Mouse (Mus musculus): Measurements from ENCODE around the gene Ifi35. TPM values are rescaled to one million over a fixed set of nuclear protein-coding genes. Genes with fewer than 3 reads are reported as not detected.
"Not testable (repeated sequence)": the region's sequence is repeated elsewhere in the genome, so short reads cannot be mapped to it uniquely, and the experiment has no call there.

Gene Ifi35
- total RNA-seq, 2 experiments from 2014 or later, result 2.0 to 2.4 TPM

GRCm38 (mm10) chr11:101465869-101466551, 17.8 kb downstream of the Ifi35 start, which contains the start of gene Vat1:
TSS of gene Vat1 (minus strand) at chr11:101466230.
- intact Hi-C loops (cut with DNase I), result loop anchor here (2.0 kb wide), 1 partner anchor 87 kb away; the partner anchor contains the start of gene Nbr1
- DNase-seq (ENCODE audit: low spot score in 2 of 2), result peak; percentile 57

GRCm38 (mm10) chr11:101466552-101466950, 18.3 kb downstream of the Ifi35 start:
- intact Hi-C loops (cut with DNase I), result loop anchor here (2.0 kb wide), 1 partner anchor 86 kb away; the partner anchor contains the start of gene Nbr1
- not testable (repeated sequence) for DNase-seq (ENCODE audit: low spot score in 2 of 2)

- intact Hi-C loops (cut with DNase I), result loop anchor here (2.0 kb wide), 2 partner anchors 77 to 85 kb away; partner anchors contain the start of gene Nbr1
- peak; percentile 70 to 81 for DNase-seq (ENCODE audit: low spot score in 2 of 2)
Observed at GRCm38 (mm10) chr11:101467477-101468262, 19.5 kb downstream of the Ifi35 start.

GRCm38 (mm10) chr11:101468263-101468688, 20.1 kb downstream of the Ifi35 start:
- DNase-seq (ENCODE audit: low spot score in 2 of 2), result peak in 1 of 2 experiments; percentile 10
- intact Hi-C loops (cut with DNase I), result loop anchor here (2.0 kb wide), 1 partner anchor 77 kb away; no protein-coding TSS in a partner anchor

GRCm38 (mm10) chr11:101468731-101469130, 20.5 kb downstream of the Ifi35 start:
- intact Hi-C loops (cut with DNase I), result loop anchor here (2.0 kb wide), 1 partner anchor 76 kb away; no protein-coding TSS in a partner anchor

GRCm38 (mm10) chr11:101469155-101469554, 20.9 kb downstream of the Ifi35 start:
- DNase-seq (ENCODE audit: low spot score in 2 of 2), result no peak
- intact Hi-C loops (cut with DNase I), result loop anchor here (2.0 kb wide), 1 partner anchor 76 kb away; no protein-coding TSS in a partner anchor

More at GRCm38 (mm10) chr11:101468731-101469130, 20.5 kb downstream of the Ifi35 start:
- DNase-seq (ENCODE audit: low spot score in 2 of 2), result no peak

GRCm38 (mm10) chr11:101470206-101470605, 22.0 kb downstream of the Ifi35 start:
- intact Hi-C loops (cut with DNase I), result loop anchor here (5.0 kb wide), 1 partner anchor 47 kb away; no protein-coding TSS in a partner anchor

GRCm38 (mm10) chr11:101471926-101472325, 23.7 kb downstream of the Ifi35 start:
- DNase-seq (ENCODE audit: low spot score in 2 of 2), result no peak
- intact Hi-C loops (cut with DNase I), result loop anchor here (5.0 kb wide), 1 partner anchor 45 kb away; no protein-coding TSS in a partner anchor

More at GRCm38 (mm10) chr11:101470206-101470605, 22.0 kb downstream of the Ifi35 start:
- no peak for DNase-seq (ENCODE audit: low spot score in 2 of 2)

- intact Hi-C loops (cut with DNase I), result loop anchor here (5.0 kb wide), 1 partner anchor 45 kb away; no protein-coding TSS in a partner anchor
- DNase-seq (ENCODE audit: low spot score in 2 of 2), result peak in 1 of 2 experiments; percentile 31
Observed at GRCm38 (mm10) chr11:101472336-101472735, 24.1 kb downstream of the Ifi35 start.

GRCm38 (mm10) chr11:101473686-101474085, 25.5 kb downstream of the Ifi35 start:
- DNase-seq (ENCODE audit: low spot score in 2 of 2), result not testable (repeated sequence)
- intact Hi-C loops (cut with DNase I), result loop anchor here (5.0 kb wide), 1 partner anchor 44 kb away; no protein-coding TSS in a partner anchor

- intact Hi-C loops (cut with DNase I), result loop anchor here (5.0 kb wide), 1 partner anchor 43 kb away; no protein-coding TSS in a partner anchor
- no peak for DNase-seq (ENCODE audit: low spot score in 2 of 2)
Observed at GRCm38 (mm10) chr11:101474298-101474697, 26.1 kb downstream of the Ifi35 start.

- intact Hi-C loops (cut with DNase I); DNase-seq (ENCODE audit: low spot score in 2 of 2): not testable (repeated sequence)
Observed at GRCm38 (mm10) chr11:101476361-101476760, 28.2 kb downstream of the Ifi35 start.

GRCm38 (mm10) chr11:101477194-101477551, 29.0 kb downstream of the Ifi35 start:
- intact Hi-C loops (cut with DNase I), result no loop called here
- no peak for DNase-seq (ENCODE audit: low spot score in 2 of 2)

- intact Hi-C loops (cut with DNase I), result no loop called here
Observed at GRCm38 (mm10) chr11:101477552-101478211, 29.5 kb downstream of the Ifi35 start.

GRCm38 (mm10) chr11:101479171-101479635, 31.0 kb downstream of the Ifi35 start:
- intact Hi-C loops (cut with DNase I), result no loop called here

More at GRCm38 (mm10) chr11:101477552-101478211, 29.5 kb downstream of the Ifi35 start:
- DNase-seq (ENCODE audit: low spot score in 2 of 2), result no peak

GRCm38 (mm10) chr11:101480912-101481311, 32.7 kb downstream of the Ifi35 start:
- intact Hi-C loops (cut with DNase I), result no loop called here
- no peak for DNase-seq (ENCODE audit: low spot score in 2 of 2)

More at GRCm38 (mm10) chr11:101479171-101479635, 31.0 kb downstream of the Ifi35 start:
- DNase-seq (ENCODE audit: low spot score in 2 of 2), result peak in 1 of 2 experiments; percentile 39

GRCm38 (mm10) chr11:101483804-101484203, 35.6 kb downstream of the Ifi35 start:
- no peak for DNase-seq (ENCODE audit: low spot score in 2 of 2)
- intact Hi-C loops (cut with DNase I), result no loop called here

- intact Hi-C loops (cut with DNase I), result no loop called here
- no peak for DNase-seq (ENCODE audit: low spot score in 2 of 2)
Observed at GRCm38 (mm10) chr11:101484245-101484644, 36.0 kb downstream of the Ifi35 start.

GRCm38 (mm10) chr11:101484814-101485213, 36.6 kb downstream of the Ifi35 start:
- intact Hi-C loops (cut with DNase I), result no loop called here
- DNase-seq (ENCODE audit: low spot score in 2 of 2), result no peak

Measured in left cerebral cortex, postnatal 25 days (tissue).